Mouse (Mus musculus): ENCODE measurements around the gene Ncs1. TPM values are rescaled to one million over a fixed set of nuclear protein-coding genes. Genes with fewer than 3 reads are reported as not detected.

Ncs1 gene
- polyA plus RNA-seq, 1 experiment from 2014 or later: 0.62 TPM

DNA sequence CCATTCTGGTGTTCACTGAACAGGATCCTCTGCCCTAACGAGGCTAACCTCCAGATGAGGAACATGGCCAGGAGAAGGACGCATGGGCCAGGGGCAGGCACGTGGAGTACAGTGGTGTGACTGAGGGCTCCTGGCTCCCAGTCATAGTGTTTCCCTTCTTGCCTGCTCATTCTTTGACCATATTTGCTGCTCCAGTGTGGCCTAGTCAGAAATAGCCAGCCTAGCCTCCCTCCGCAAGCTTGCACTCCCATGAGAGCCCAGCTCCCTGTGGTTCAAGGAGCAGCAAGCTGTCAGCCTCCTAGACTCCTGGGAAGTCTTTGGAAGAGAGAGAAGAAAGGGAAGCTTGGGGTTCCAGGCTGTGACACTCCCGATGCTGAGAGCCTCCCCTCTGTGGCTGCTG is 40.9 kb upstream of the Ncs1 start:
- ATAC-seq: no peak
- WGBS (ENCODE audit: insufficient replicate concordance): 66% methylated on average over 5 of the region's 5 CpGs
- Histone ChIP-seq H3K4me1 (ENCODE audit: insufficient read depth) (peaks cover 14% of the 10 kb centered on the region), H3K36me3 (replicated peaks; ENCODE audit: insufficient read depth, low read length) (peaks cover 16% of the 10 kb centered on the region), H3K27me3 (ENCODE audit: insufficient read depth, low read length) (no peaks in the 10 kb centered on the region), H3K4me3 (ENCODE audit: low read depth, low read length) (no peak overlapping the region), H3K4me2 (ENCODE audit: low read depth, low read length) (no peak overlapping the region), H3K9ac (replicated peaks) (no peak overlapping the region), H3K27ac (ENCODE audit: low read depth) (no peak overlapping the region), H3K9me3 (ENCODE audit: low read length) (no peaks in the 10 kb centered on the region)
- TF ChIP-seq EP300 (IDR thresholded peaks at IDR 0.05; ENCODE audit: low read depth): no peak
- no peak for TF ChIP-seq CTCF (IDR thresholded peaks at IDR 0.05; ENCODE audit: low read depth)
- no peak for DNase-seq

DNA sequence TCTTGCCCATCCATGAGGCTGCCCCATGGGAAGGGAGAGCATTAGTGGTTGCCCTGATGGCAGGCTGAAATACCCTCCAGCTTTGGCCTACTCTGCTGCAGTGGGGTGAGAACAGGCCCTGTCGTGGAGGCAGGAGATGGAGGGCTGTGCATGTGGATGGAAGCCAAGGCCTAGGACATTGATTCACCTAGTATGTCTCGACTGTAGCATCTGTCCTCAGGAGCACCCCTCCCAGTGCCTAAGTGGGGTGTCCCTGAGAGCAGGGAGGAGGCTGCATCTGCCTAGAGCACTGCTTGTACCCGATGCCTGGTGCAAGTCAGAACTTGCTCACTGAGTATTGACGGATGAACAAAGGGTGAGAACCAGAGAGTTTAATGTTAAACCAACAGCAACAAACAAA is 39.4 kb upstream of the Ncs1 start:
- peaks cover 14% of the 10 kb centered on the region for H3K4me1 ChIP-seq (ENCODE audit: insufficient read depth)
- WGBS (ENCODE audit: insufficient replicate concordance): 55% methylated on average over 4 of the region's 4 CpGs

DNA sequence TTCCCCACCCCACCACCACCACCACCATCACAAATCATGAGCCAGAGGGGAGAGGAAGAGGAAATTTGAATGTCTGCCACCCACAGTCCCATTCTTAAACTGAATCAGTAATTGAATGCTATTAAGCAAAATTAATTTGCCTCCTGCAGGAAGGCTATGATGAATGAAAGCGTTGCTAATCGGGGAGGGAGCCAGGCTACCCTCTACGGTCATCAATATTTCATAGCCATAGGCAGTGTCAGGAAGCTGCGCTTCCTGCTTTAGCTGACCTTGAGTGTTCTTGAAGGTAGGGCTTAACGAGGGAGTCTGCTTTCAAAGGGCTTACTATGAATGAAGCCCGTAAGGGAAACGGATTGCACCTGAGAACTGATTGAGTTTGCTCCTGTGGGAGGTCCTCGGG is 38.7 kb upstream of the Ncs1 start:
- H3K27ac ChIP-seq (ENCODE audit: low read depth): no peak overlapping the region
- 69% methylated on average over 8 of the region's 8 CpGs for WGBS (ENCODE audit: insufficient replicate concordance)
- H3K4me3 ChIP-seq (ENCODE audit: low read depth, low read length): no peak overlapping the region
- H3K4me1 ChIP-seq (ENCODE audit: insufficient read depth): peaks cover 12% of the 10 kb centered on the region
- TF ChIP-seq CTCF (IDR thresholded peaks at IDR 0.05; ENCODE audit: low read depth) (no peak), EP300 (IDR thresholded peaks at IDR 0.05; ENCODE audit: low read depth) (no peak)
- peaks cover 23% of the 10 kb centered on the region for H3K36me3 ChIP-seq (replicated peaks; ENCODE audit: insufficient read depth, low read length)
- no peaks in the 10 kb centered on the region for H3K27me3 ChIP-seq (ENCODE audit: insufficient read depth, low read length)
- H3K4me2 ChIP-seq (ENCODE audit: low read depth, low read length): no peak overlapping the region
- no peak for DNase-seq
- no peak for ATAC-seq
- no peak overlapping the region for H3K9ac ChIP-seq (replicated peaks)
- H3K9me3 ChIP-seq (ENCODE audit: low read length): no peaks in the 10 kb centered on the region

More for the DNA sequence above, 39.4 kb upstream of the Ncs1 start:
- Histone ChIP-seq H3K4me2 (ENCODE audit: low read depth, low read length) (no peak overlapping the region), H3K4me3 (ENCODE audit: low read depth, low read length) (no peak overlapping the region), H3K9me3 (ENCODE audit: low read length) (no peaks in the 10 kb centered on the region), H3K27ac (ENCODE audit: low read depth) (no peak overlapping the region), H3K27me3 (ENCODE audit: insufficient read depth, low read length) (no peaks in the 10 kb centered on the region), H3K36me3 (replicated peaks; ENCODE audit: insufficient read depth, low read length) (peaks cover 26% of the 10 kb centered on the region), H3K9ac (replicated peaks) (no peak overlapping the region)
- DNase-seq (no peak), ATAC-seq (no peak; the same call in 1 of the 2 replicates)
- TF ChIP-seq CTCF (IDR thresholded peaks at IDR 0.05; ENCODE audit: low read depth) (no peak), EP300 (IDR thresholded peaks at IDR 0.05; ENCODE audit: low read depth) (no peak)

DNA sequence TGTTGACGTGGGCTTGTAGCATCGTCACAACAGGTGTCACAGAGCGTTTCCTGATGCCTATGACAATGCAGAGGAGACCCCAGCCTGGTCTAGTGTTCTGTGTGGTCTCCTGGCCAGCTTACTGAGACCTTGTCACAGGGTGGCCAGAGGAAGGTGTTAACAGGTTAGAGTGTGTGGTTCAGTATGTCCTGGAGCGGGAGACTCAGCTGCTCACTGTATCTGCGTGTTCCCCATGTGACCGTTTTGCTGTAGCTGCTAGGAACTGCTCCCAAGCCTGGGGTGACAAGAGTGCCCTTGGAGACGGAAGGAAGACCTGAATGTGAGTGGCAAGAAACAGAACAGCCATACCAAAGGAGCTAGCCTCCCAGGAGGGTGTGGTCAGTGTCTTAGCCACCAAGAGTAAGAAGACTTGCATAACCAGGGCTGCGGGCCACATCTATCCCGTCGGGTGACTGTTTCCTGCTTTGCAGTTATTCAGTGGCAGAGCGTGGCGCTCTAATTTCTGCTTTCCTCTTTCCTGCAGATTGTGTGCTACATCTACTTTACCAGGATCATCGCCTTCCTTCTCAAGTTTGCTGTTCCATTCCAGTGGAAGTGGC is 37.0 kb upstream of the Ncs1 start:
- Histone ChIP-seq H3K9ac (replicated peaks) (no peak overlapping the region), H3K4me2 (ENCODE audit: low read depth, low read length) (no peak overlapping the region), H3K9me3 (ENCODE audit: low read length) (no peaks in the 10 kb centered on the region), H3K36me3 (replicated peaks; ENCODE audit: insufficient read depth, low read length) (peaks cover 30% of the 10 kb centered on the region), H3K4me3 (ENCODE audit: low read depth, low read length) (no peak overlapping the region), H3K27me3 (ENCODE audit: insufficient read depth, low read length) (no peaks in the 10 kb centered on the region), H3K27ac (ENCODE audit: low read depth) (no peak overlapping the region), H3K4me1 (ENCODE audit: insufficient read depth) (no peaks in the 10 kb centered on the region)
- TF ChIP-seq EP300 (IDR thresholded peaks at IDR 0.05; ENCODE audit: low read depth) (no peak), CTCF (IDR thresholded peaks at IDR 0.05; ENCODE audit: low read depth) (no peak)
- DNase-seq (no peak), ATAC-seq (no peak)
- WGBS (ENCODE audit: insufficient replicate concordance): 72% methylated on average over 13 of the region's 13 CpGs

DNA sequence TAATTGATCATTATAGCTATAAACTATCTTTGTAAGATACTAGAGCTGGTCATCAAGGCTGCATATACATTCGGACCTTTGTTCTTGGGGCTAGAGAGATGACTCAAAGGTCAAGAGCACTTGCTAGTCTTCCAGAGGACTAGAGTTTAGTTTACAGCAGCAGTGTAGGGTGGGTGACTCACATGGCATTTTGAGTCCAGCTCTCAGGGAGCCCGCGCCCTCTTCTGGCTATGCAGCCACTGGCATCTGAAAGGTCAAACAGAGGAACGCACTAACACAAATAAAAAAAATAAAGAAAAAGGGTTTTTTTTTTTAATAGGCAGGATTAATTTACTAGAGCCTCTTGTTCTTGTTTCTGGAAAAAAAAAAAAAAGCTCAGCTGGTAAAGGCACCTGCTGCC is 36.1 kb upstream of the Ncs1 start:
- DNase-seq (no peak), ATAC-seq (no peak)
- Histone ChIP-seq H3K27me3 (ENCODE audit: insufficient read depth, low read length) (no peaks in the 10 kb centered on the region), H3K9ac (replicated peaks) (no peak overlapping the region), H3K4me3 (ENCODE audit: low read depth, low read length) (no peak overlapping the region), H3K36me3 (replicated peaks; ENCODE audit: insufficient read depth, low read length) (peaks cover 30% of the 10 kb centered on the region), H3K9me3 (ENCODE audit: low read length) (no peaks in the 10 kb centered on the region), H3K27ac (ENCODE audit: low read depth) (no peak overlapping the region), H3K4me1 (ENCODE audit: insufficient read depth) (no peaks in the 10 kb centered on the region), H3K4me2 (ENCODE audit: low read depth, low read length) (no peak overlapping the region)
- 91% methylated on average over 4 of the region's 4 CpGs for WGBS (ENCODE audit: insufficient replicate concordance)
- TF ChIP-seq CTCF (IDR thresholded peaks at IDR 0.05; ENCODE audit: low read depth): no peak
- TF ChIP-seq EP300 (IDR thresholded peaks at IDR 0.05; ENCODE audit: low read depth): no peak

DNA sequence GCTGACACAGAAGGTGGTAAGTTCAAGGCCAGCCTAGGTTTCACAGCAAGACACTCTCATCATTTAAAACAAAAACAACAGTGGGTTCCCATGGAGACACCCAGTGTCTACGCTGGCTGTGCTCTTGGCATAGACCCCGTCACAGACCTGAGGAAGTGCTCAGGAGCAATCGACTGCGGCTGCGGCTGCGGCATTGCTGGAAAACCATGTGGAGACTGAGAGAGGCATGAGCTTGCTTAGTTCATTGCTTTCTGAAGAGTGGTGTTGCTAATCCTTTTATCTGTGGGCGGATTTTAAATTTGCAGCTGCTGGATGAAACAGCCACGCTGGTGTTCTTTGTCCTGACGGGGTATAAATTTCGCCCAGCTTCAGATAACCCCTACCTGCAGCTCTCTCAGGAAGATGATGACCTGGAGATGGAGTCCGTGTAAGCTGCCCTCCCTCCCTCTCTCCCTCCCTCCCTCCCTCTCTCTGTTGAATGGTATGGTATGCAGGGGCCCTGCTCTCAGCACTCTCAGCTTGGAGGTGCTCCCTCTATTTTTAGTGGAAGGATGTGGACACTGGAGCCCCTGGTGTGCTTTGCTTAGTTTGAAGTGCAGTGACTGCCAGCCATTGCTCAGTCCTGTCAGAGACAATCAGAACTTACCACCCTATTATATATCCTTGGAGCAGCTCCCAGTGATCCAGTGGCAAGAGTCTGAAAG is 35.3 kb upstream of the Ncs1 start:
- no peak overlapping the region for H3K9ac ChIP-seq (replicated peaks)
- DNase-seq: no peak
- H3K36me3 ChIP-seq (replicated peaks; ENCODE audit: insufficient read depth, low read length): peaks cover 30% of the 10 kb centered on the region
- H3K9me3 ChIP-seq (ENCODE audit: low read length): no peaks in the 10 kb centered on the region
- H3K27ac ChIP-seq (ENCODE audit: low read depth): no peak overlapping the region
- no peak overlapping the region for H3K4me3 ChIP-seq (ENCODE audit: low read depth, low read length)
- H3K4me1 ChIP-seq (ENCODE audit: insufficient read depth): no peaks in the 10 kb centered on the region
- H3K27me3 ChIP-seq (ENCODE audit: insufficient read depth, low read length): no peaks in the 10 kb centered on the region
- ATAC-seq: no peak
- H3K4me2 ChIP-seq (ENCODE audit: low read depth, low read length): no peak overlapping the region
- WGBS (ENCODE audit: insufficient replicate concordance): 79% methylated on average over 11 of the region's 11 CpGs
- TF ChIP-seq EP300 (IDR thresholded peaks at IDR 0.05; ENCODE audit: low read depth) (no peak), CTCF (IDR thresholded peaks at IDR 0.05; ENCODE audit: low read depth) (no peak)

Measured in liver, postnatal 0 days (tissue).